Mouse (Mus musculus) limb, embryonic 15.5 days (tissue): ENCODE data around the gene Serinc5. TPM values are rescaled to one million over a fixed set of nuclear protein-coding genes. Genes with fewer than 3 reads are reported as not detected.
A peak's percentile ranks its signal among the peaks of the same experiment; 100 is the strongest.
"Not testable (repeated sequence)": the region's sequence is repeated elsewhere in the genome, so short reads cannot be mapped to it uniquely, and the experiment has no call there.

Experiments used
- ATAC-seq: fragments of 200-750 bp; cut with Nextera tagmentation; 2 replicates; pipeline ENCODE4 v1.8.0; 2017; ENCODE audit warnings: low read depth, moderate TSS enrichment; ENCODE audit not compliant: insufficient number of reproducible peaks, low FRiP score, low TSS enrichment
- H3K27ac ChIP-seq: fragments of 300-500 bp; sonication (generic); 2 replicates; pipeline ENCODE4 v1.5.1; 2015; ENCODE audit warnings: moderate library complexity, mild to moderate bottlenecking, inconsistent platforms
- H3K27me3 ChIP-seq: fragments of 300-500 bp; sonication (generic); 2 replicates; pipeline ENCODE4 v1.6.1; 2015; ENCODE audit warnings: inconsistent platforms
- H3K36me3 ChIP-seq: fragments of 300-500 bp; sonication (generic); 2 replicates; pipeline ENCODE4 v1.6.1; 2015; ENCODE audit warnings: inconsistent platforms
- H3K4me1 ChIP-seq: fragments of 300-500 bp; sonication (generic); 2 replicates; pipeline ENCODE4 v1.6.1; 2015; ENCODE audit warnings: inconsistent platforms
- H3K4me2 ChIP-seq: fragments of 300-500 bp; sonication (generic); 2 replicates; pipeline ENCODE4 v1.6.1; 2015; ENCODE audit warnings: mild to moderate bottlenecking, inconsistent platforms
- H3K4me3 ChIP-seq: fragments of 300-500 bp; sonication (generic); 2 replicates; pipeline ENCODE4 v1.5.1; 2015; ENCODE audit warnings: mild to moderate bottlenecking, inconsistent platforms
- H3K9ac ChIP-seq: fragments of 300-500 bp; sonication (generic); 2 replicates; pipeline ENCODE4 v1.6.1; 2015; ENCODE audit warnings: inconsistent platforms
- H3K9me3 ChIP-seq: fragments of 300-500 bp; sonication (generic); 2 replicates; pipeline ENCODE4 v1.6.1; 2016; ENCODE audit warnings: inconsistent platforms
- WGBS: fragments of 180-500 bp; shearing (Covaris S2); methylation state at CpG from one replicate; pipeline ENCODE4 v1.1.7; 2015; 5-methylcytosine and 5-hydroxymethylcytosine counted together
- polyA plus RNA-seq: library from polyadenylated mRNA; unstranded; fragments of >200 nt; fragmentation: Nextera tagmentation; extraction: Ambion mirVana; gene quantifications from 2 replicates; pipeline ENCODE4 v1.2.1, GENCODE M21; 2015

Gene Serinc5
- polyA plus RNA-seq, 1 experiment from 2014 or later: 19.3 TPM

- no peak for ATAC-seq
- 25% methylated on average over 3 of the region's 3 CpGs for WGBS
- Histone ChIP-seq H3K27ac (no peak overlapping the region), H3K4me3 (no peak overlapping the region), H3K27me3 (no peaks in the 10 kb centered on the region), H3K9ac (no peak overlapping the region), H3K4me2 (no peak overlapping the region), H3K36me3 (no peaks in the 10 kb centered on the region), H3K9me3 (no peaks in the 10 kb centered on the region), H3K4me1 (no peaks in the 10 kb centered on the region)
These were observed 17.0 kb upstream of the Serinc5 start for GRCm38 (mm10) chr13:92593731-92594396.

- Histone ChIP-seq H3K4me1 (no peaks in the 10 kb centered on the region), H3K36me3 (no peaks in the 10 kb centered on the region), H3K27me3 (no peaks in the 10 kb centered on the region), H3K4me2 (no peak overlapping the region), H3K9ac (no peak overlapping the region), H3K9me3 (no peaks in the 10 kb centered on the region), H3K27ac (no peak overlapping the region), H3K4me3 (no peak overlapping the region)
- ATAC-seq: no peak
- WGBS: 39% methylated on average over 6 of the region's 6 CpGs
These were observed 16.4 kb upstream of the Serinc5 start for GRCm38 (mm10) chr13:92594481-92594880.

- Histone ChIP-seq H3K4me2 (no peak overlapping the region), H3K27ac (no peak overlapping the region), H3K36me3 (no peaks in the 10 kb centered on the region), H3K27me3 (no peaks in the 10 kb centered on the region), H3K9me3 (no peaks in the 10 kb centered on the region), H3K9ac (no peak overlapping the region), H3K4me3 (no peak overlapping the region), H3K4me1 (no peaks in the 10 kb centered on the region)
- no peak for ATAC-seq
- 80% methylated on average over 3 of the region's 3 CpGs for WGBS
These were observed 16.0 kb upstream of the Serinc5 start for GRCm38 (mm10) chr13:92594907-92595306.

- Histone ChIP-seq H3K9ac (no peak overlapping the region), H3K9me3 (no peaks in the 10 kb centered on the region), H3K4me1 (no peaks in the 10 kb centered on the region), H3K36me3 (no peaks in the 10 kb centered on the region), H3K27ac (no peak overlapping the region), H3K4me2 (no peak overlapping the region), H3K4me3 (no peak overlapping the region), H3K27me3 (no peaks in the 10 kb centered on the region)
- ATAC-seq: no peak
- WGBS: 61% methylated on average over 3 of the region's 3 CpGs
These were observed 15.5 kb upstream of the Serinc5 start for GRCm38 (mm10) chr13:92595424-92595823.

- H3K4me1 ChIP-seq, H3K4me3 ChIP-seq, H3K27me3 ChIP-seq, H3K9me3 ChIP-seq, H3K4me2 ChIP-seq, ATAC-seq, H3K9ac ChIP-seq, H3K36me3 ChIP-seq, H3K27ac ChIP-seq: not testable (repeated sequence)
- WGBS: 76% methylated on average over 4 of the region's 4 CpGs
These were observed 5.6 kb upstream of the Serinc5 start for GRCm38 (mm10) chr13:92605306-92605705.

- Histone ChIP-seq H3K36me3 (no peaks in the 10 kb centered on the region), H3K4me1 (peaks cover 16% of the 10 kb centered on the region), H3K9me3 (no peaks in the 10 kb centered on the region), H3K9ac (no peak overlapping the region), H3K4me2 (peak overlapping the region; percentile 90), H3K4me3 (peak overlapping the region; percentile 86), H3K27ac (peak overlapping the region; percentile 90), H3K27me3 (no peaks in the 10 kb centered on the region)
- no peak for ATAC-seq
- WGBS: 17% methylated on average over 13 of the region's 13 CpGs
These were observed 1.2 kb upstream of the Serinc5 start for GRCm38 (mm10) chr13:92609486-92610310.

GRCm38 (mm10) chr13:92611254-92611784, 428 bp downstream of the Serinc5 start:
- H3K9ac ChIP-seq: peak overlapping the region; percentile 78
- H3K4me2 ChIP-seq: peak overlapping the region; percentile 90
- H3K27ac ChIP-seq: peak overlapping the region; percentile 90
- no peaks in the 10 kb centered on the region for H3K36me3 ChIP-seq
- WGBS: under 1% methylated on average over 43 of the region's 43 CpGs
- H3K4me1 ChIP-seq: peaks cover 16% of the 10 kb centered on the region
- ATAC-seq: peak; percentile 37; the same call in 1 of the 2 replicates
- H3K27me3 ChIP-seq: no peaks in the 10 kb centered on the region
- peak overlapping the region; percentile 86 for H3K4me3 ChIP-seq
- H3K9me3 ChIP-seq: no peaks in the 10 kb centered on the region

GRCm38 (mm10) chr13:92611917-92612316, 1.0 kb downstream of the Serinc5 start:
- Histone ChIP-seq H3K9ac (peak overlapping the region; percentile 78), H3K4me1 (peaks cover 16% of the 10 kb centered on the region), H3K27me3 (no peaks in the 10 kb centered on the region), H3K4me3 (peak overlapping the region; percentile 86), H3K36me3 (no peaks in the 10 kb centered on the region), H3K9me3 (no peaks in the 10 kb centered on the region), H3K27ac (no peak overlapping the region), H3K4me2 (peak overlapping the region; percentile 90)
- ATAC-seq: no peak
- 8% methylated on average over 7 of the region's 7 CpGs for WGBS

- Histone ChIP-seq H3K4me1 (peaks cover 16% of the 10 kb centered on the region), H3K9me3 (no peaks in the 10 kb centered on the region), H3K4me2 (no peak overlapping the region), H3K9ac (no peak overlapping the region), H3K27me3 (no peaks in the 10 kb centered on the region), H3K27ac (no peak overlapping the region), H3K4me3 (no peak overlapping the region), H3K36me3 (no peaks in the 10 kb centered on the region)
- no peak for ATAC-seq
- 80% methylated on average over 5 of the region's 5 CpGs for WGBS
These were observed 2.2 kb downstream of the Serinc5 start for GRCm38 (mm10) chr13:92613094-92613493.

GRCm38 (mm10) chr13:92615201-92615600, 4.3 kb downstream of the Serinc5 start:
- ATAC-seq: no peak
- WGBS: 86% methylated on average over 5 of the region's 5 CpGs
- Histone ChIP-seq H3K9me3 (no peaks in the 10 kb centered on the region), H3K27me3 (no peaks in the 10 kb centered on the region), H3K4me3 (no peak overlapping the region), H3K9ac (no peak overlapping the region), H3K4me2 (no peak overlapping the region), H3K27ac (no peak overlapping the region), H3K4me1 (peaks cover 9% of the 10 kb centered on the region), H3K36me3 (no peaks in the 10 kb centered on the region)

GRCm38 (mm10) chr13:92616459-92616858, 5.6 kb downstream of the Serinc5 start:
- no peak overlapping the region for H3K4me2 ChIP-seq
- no peaks in the 10 kb centered on the region for H3K36me3 ChIP-seq
- H3K9ac ChIP-seq: no peak overlapping the region
- H3K4me3 ChIP-seq: no peak overlapping the region
- no peaks in the 10 kb centered on the region for H3K9me3 ChIP-seq
- H3K4me1 ChIP-seq: peaks cover 9% of the 10 kb centered on the region
- no peak for ATAC-seq
- H3K27me3 ChIP-seq: no peaks in the 10 kb centered on the region
- no peak overlapping the region for H3K27ac ChIP-seq
- 85% methylated on average over 8 of the region's 8 CpGs for WGBS

- no peaks in the 10 kb centered on the region for H3K9me3 ChIP-seq
- H3K4me1 ChIP-seq: no peaks in the 10 kb centered on the region
- H3K4me2 ChIP-seq: no peak overlapping the region
- no peak overlapping the region for H3K4me3 ChIP-seq
- 84% methylated on average over 1 of the region's 1 CpGs for WGBS
- no peak for ATAC-seq
- peaks cover 10% of the 10 kb centered on the region; the same call in 1 of the 2 replicates for H3K36me3 ChIP-seq
- H3K27me3 ChIP-seq: no peaks in the 10 kb centered on the region
- no peak overlapping the region for H3K27ac ChIP-seq
- H3K9ac ChIP-seq: no peak overlapping the region
These were observed 15.3 kb downstream of the Serinc5 start for GRCm38 (mm10) chr13:92626196-92626595.
